Mouse (Mus musculus): ENCODE data around the gene Pepd.

Gene Pepd

GRCm38 (mm10) chr7:35055619-35056435 is 143.6 kb downstream of the Pepd start:
- DNase-seq (ENCODE audit: extremely low spot score, low spot score) = no peak

DNA sequence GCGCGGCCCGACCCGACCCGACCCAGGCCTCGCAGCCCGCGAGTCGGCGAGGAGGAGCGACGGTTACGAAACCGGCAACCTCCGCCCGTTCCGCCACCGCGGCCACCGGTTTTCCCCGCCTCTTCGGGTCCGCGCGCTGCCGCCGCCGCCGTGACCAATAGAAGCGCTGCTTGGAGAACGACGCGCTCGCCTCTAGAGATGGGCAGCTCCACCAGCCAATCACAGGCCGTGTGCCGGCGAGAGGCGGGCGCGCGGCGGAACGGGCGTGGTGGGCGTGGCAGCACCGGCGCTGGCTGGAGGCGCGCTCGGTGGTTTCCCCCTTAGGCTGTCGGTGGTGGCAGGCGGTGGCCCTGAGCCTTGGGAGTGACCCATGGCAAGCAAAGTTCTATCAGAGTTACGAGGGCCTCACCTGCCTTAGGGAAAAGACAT is 144.3 kb downstream of the Pepd start, which contains the start of gene Cebpg:
Gene Cebpg (minus strand): TSS at position 138 of the 429 bp plus-strand sequence.
- peak; percentile 96 for DNase-seq (ENCODE audit: extremely low spot score, low spot score)

- DNase-seq (ENCODE audit: extremely low spot score, low spot score) = no peak
Measured at GRCm38 (mm10) chr7:35056999-35057398, 144.8 kb downstream of the Pepd start.

GRCm38 (mm10) chr7:35057569-35057968 is 145.4 kb downstream of the Pepd start:
- DNase-seq (ENCODE audit: extremely low spot score, low spot score) = no peak

DNA sequence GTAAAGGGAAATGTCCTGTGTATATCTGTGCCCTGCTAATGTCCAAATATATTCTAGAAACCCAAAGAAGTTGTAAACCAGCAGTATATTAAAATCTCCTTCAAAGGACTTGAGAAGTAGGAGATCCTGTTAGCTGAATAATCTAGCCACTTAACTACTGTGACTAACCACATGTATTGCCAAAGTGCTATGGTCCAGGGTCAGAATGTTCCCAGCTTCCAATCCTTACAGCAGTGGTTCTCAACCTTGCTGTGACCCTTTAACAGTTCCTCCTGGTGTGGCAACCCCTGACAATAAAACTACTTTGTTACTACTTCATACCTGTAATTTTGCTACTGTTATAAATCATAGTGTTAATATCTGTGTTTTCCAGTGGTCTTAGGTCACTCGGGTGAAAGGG is 146.2 kb downstream of the Pepd start:
- no peak for DNase-seq (ENCODE audit: extremely low spot score, low spot score)

GRCm38 (mm10) chr7:35059467-35059866 is 147.3 kb downstream of the Pepd start:
- DNase-seq (ENCODE audit: extremely low spot score, low spot score) = no peak

GRCm38 (mm10) chr7:35064286-35065258 is 152.4 kb downstream of the Pepd start:
- no peak for DNase-seq (ENCODE audit: extremely low spot score, low spot score)

DNA sequence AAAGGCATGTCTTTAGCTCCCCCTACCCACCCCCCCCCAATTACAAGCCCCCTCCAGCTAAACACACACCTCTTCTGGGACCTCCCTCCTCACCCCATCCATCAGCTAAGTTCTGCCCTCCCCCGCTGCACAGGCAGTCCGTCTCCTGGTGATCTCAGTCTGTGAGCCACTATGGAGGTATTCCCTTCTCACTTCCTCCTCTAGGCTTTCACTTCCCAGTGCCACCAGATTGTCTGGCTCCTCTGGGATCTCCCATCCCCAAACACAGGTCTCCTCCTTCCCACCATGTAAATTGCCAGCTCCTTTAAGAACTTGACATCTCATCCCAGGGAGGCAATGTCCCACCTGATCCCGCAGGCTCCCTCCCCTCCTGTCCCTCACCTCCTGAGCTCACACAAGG is 153.8 kb downstream of the Pepd start:
- DNase-seq (ENCODE audit: extremely low spot score, low spot score) = no peak

- DNase-seq (ENCODE audit: extremely low spot score, low spot score) = no peak
Measured at GRCm38 (mm10) chr7:35066640-35067212, 154.5 kb downstream of the Pepd start.

GRCm38 (mm10) chr7:35076645-35077044 is 164.5 kb downstream of the Pepd start:
- DNase-seq (ENCODE audit: extremely low spot score, low spot score) = no peak

GRCm38 (mm10) chr7:35080843-35081338 is 168.7 kb downstream of the Pepd start:
- no peak for DNase-seq (ENCODE audit: extremely low spot score, low spot score)

GRCm38 (mm10) chr7:35081406-35082104 is 169.4 kb downstream of the Pepd start:
- no peak for DNase-seq (ENCODE audit: extremely low spot score, low spot score)

DNA sequence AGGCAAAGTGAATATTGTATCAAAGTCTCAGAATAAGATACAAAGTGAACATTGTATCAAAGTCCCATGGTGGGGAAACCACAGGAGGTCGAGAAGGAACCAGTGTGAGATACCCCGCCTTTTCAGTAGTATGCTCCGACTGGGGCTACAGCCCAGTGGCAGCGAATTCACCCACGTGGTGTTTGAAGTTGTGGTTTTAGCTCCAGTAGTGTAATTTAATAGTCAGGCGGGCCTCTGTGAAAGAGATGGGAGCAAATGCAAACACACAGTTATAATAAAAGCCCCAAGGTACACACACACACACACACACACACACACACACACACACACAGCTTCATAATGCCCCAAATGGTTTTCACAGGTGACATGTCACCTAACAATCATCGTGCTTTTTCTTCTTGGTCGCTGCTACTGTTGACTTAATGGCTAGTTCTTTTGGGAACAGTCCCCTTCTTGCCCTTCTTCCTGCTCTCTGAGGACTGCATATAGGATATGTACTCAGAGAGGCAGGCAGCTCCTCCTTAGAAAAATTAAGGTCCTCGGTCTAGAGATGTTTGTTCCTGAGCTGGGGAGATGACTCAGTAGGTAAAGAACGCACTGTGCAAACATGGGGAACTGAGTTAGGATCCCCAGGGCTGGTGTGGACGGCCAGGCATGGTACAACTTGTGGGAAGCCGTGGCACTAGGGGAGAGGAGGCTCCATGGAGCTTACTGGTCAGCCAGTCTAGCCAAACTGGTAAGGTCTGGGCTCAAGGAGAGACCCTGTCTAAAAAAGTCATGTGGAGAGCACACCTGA is 172.6 kb downstream of the Pepd start:
- no peak for DNase-seq (ENCODE audit: extremely low spot score, low spot score)

DNA sequence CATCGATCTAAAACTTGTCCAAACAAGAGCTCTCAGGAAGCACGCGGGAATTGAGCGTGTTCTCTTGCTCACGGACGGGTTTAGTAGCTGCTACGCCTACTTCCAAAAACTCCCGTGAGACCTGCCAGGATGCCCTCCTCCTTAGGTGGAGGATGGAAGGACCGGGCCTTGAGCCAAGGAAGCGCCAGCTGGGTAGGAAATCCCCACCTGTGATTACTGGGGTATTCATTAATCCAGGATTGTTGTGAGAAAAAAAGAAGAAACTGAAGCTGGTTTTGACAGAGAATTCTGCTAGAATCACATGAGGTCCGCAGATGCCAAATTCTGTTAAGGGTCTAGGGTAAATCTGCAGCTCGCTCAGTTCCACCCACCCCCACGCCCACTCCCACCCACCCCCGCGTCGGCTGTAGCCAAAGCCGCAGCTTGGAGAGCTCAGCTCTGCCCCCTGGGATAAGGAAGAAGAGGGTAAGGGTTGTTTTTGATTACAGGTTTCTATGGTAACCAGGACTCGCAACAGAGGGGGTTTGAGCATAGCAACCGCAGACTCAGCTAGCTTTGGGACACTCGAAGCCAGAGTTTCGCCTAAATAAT is 174.2 kb downstream of the Pepd start:
- peak; percentile 44 for DNase-seq (ENCODE audit: extremely low spot score, low spot score)

DNA sequence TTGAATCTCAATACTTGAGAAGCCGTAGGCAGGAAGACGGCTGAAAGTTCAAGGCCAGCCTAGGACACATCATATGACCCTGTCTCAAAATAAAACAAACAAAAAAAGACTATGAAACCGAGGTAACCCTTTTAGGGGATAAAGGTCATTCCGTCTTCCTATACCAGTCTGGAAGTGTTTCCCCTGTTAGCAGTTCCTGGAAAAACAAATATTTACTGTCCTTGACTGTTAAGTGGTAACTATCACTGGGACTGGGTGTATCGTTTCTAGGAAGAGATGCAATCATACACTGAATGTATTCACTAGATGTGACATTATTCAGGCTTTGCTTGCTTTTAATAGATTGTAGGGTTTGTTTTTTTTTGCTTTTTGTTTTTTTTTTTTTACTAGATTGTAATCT is 178.4 kb downstream of the Pepd start:
- DNase-seq (ENCODE audit: extremely low spot score, low spot score) = no peak

All from neural tube, embryonic 10.5 days (tissue).